Mouse (Mus musculus) heart, embryonic 12.5 days (tissue): ENCODE measurements around the gene Sfrp5. TPM values are rescaled to one million over a fixed set of nuclear protein-coding genes. Genes with fewer than 3 reads are reported as not detected.

Experiments
- ATAC-seq: fragments of 200-750 bp; cut with Nextera tagmentation; 2 replicates; pipeline ENCODE4 v1.8.0; 2017; ENCODE audit warnings: moderate TSS enrichment, moderate library complexity; ENCODE audit not compliant: insufficient number of reproducible peaks, low FRiP score
- H3K27ac ChIP-seq: fragments of 300-500 bp; sonication (generic); 2 replicates; pipeline ENCODE4 v1.5.1; 2016; ENCODE audit warnings: mild to moderate bottlenecking, moderate library complexity; ENCODE audit not compliant: poor library complexity, severe bottlenecking
- H3K27me3 ChIP-seq: fragments of 300-500 bp; sonication (generic); replicated peaks from 2 replicates; pipeline ENCODE4 v1.6.1; 2016; ENCODE audit warnings: mild to moderate bottlenecking, moderate library complexity
- H3K36me3 ChIP-seq: fragments of 300-500 bp; sonication (generic); 2 replicates; pipeline ENCODE4 v1.6.1; 2016; ENCODE audit warnings: mild to moderate bottlenecking, moderate library complexity
- H3K4me1 ChIP-seq: fragments of 300-500 bp; sonication (generic); replicated peaks from 2 replicates; pipeline ENCODE4 v1.6.1; 2016; ENCODE audit warnings: mild to moderate bottlenecking
- H3K4me2 ChIP-seq: fragments of 300-500 bp; sonication (generic); 2 replicates; pipeline ENCODE4 v1.6.1; 2016; ENCODE audit warnings: mild to moderate bottlenecking, moderate library complexity
- H3K4me3 ChIP-seq: fragments of 300-500 bp; sonication (generic); 2 replicates; pipeline ENCODE4 v1.5.1; 2016; ENCODE audit warnings: mild to moderate bottlenecking
- H3K9ac ChIP-seq: fragments of 300-500 bp; sonication (generic); 2 replicates; pipeline ENCODE4 v1.6.1; 2016; ENCODE audit warnings: mild to moderate bottlenecking, moderate library complexity
- H3K9me3 ChIP-seq: fragments of 300-500 bp; sonication (generic); replicated peaks from 2 replicates; pipeline ENCODE4 v1.6.1; 2016; ENCODE audit warnings: mild to moderate bottlenecking, moderate library complexity
- WGBS: fragments of 180-500 bp; shearing (Covaris S2); methylation state at CpG from one replicate; pipeline ENCODE4 v1.1.7; 2016; 5-methylcytosine and 5-hydroxymethylcytosine counted together
- polyA plus RNA-seq: library from polyadenylated mRNA; unstranded; fragments of >200 nt; fragmentation: Nextera tagmentation; extraction: Ambion mirVana; gene quantifications from 2 replicates; pipeline ENCODE4 v1.2.1, GENCODE M21; 2016

Sfrp5 gene
- polyA plus RNA-seq, 1 experiment from 2014 or later, result 5.4 TPM

- no peak for ATAC-seq
- Histone ChIP-seq H3K27me3 (peaks cover 10% of the 10 kb centered on the region; the same call in 1 of the 2 replicates), H3K27ac (no peak overlapping the region), H3K36me3 (no peaks in the 10 kb centered on the region), H3K9me3 (no peaks in the 10 kb centered on the region), H3K4me2 (no peak overlapping the region), H3K4me3 (no peak overlapping the region), H3K4me1 (no peaks in the 10 kb centered on the region), H3K9ac (no peak overlapping the region)
- 78% methylated on average over 17 of the region's 17 CpGs for WGBS
These were observed 27.6 kb upstream of the Sfrp5 start for GRCm38 (mm10) chr19:42229499-42230287.

GRCm38 (mm10) chr19:42226451-42226850, 24.4 kb upstream of the Sfrp5 start:
- ATAC-seq, result no peak
- WGBS, result 81% methylated on average over 10 of the region's 10 CpGs

GRCm38 (mm10) chr19:42217374-42217763, 15.3 kb upstream of the Sfrp5 start:
- no peak overlapping the region for H3K9ac ChIP-seq
- WGBS, result 16% methylated on average over 2 of the region's 2 CpGs
- H3K9me3 ChIP-seq, result 0 out of 2 replicates have a peak, but pooled peaks cover 3% of the 10 kb centered on the region
- ATAC-seq, result no peak
- no peaks in the 10 kb centered on the region for H3K4me1 ChIP-seq
- peaks cover 8% of the 10 kb centered on the region; the same call in 1 of the 2 replicates for H3K27me3 ChIP-seq
- H3K36me3 ChIP-seq, result no peaks in the 10 kb centered on the region
- H3K27ac ChIP-seq, result no peak overlapping the region
- no peak overlapping the region for H3K4me3 ChIP-seq
- no peak overlapping the region for H3K4me2 ChIP-seq

More at GRCm38 (mm10) chr19:42226451-42226850, 24.4 kb upstream of the Sfrp5 start:
- H3K27me3 ChIP-seq, result peaks cover 18% of the 10 kb centered on the region
- H3K9me3 ChIP-seq, result no peaks in the 10 kb centered on the region
- no peaks in the 10 kb centered on the region for H3K36me3 ChIP-seq
- H3K4me1 ChIP-seq, result no peaks in the 10 kb centered on the region
- H3K4me2 ChIP-seq, result no peak overlapping the region
- H3K4me3 ChIP-seq, result no peak overlapping the region
- no peak overlapping the region for H3K27ac ChIP-seq
- H3K9ac ChIP-seq, result no peak overlapping the region

GRCm38 (mm10) chr19:42216699-42217373, 14.8 kb upstream of the Sfrp5 start:
- Histone ChIP-seq H3K4me2 (no peak overlapping the region), H3K27ac (no peak overlapping the region), H3K4me3 (no peak overlapping the region), H3K9ac (no peak overlapping the region), H3K27me3 (peaks cover 8% of the 10 kb centered on the region; the same call in 1 of the 2 replicates), H3K9me3 (0 out of 2 replicates have a peak, but pooled peaks cover 3% of the 10 kb centered on the region), H3K36me3 (no peaks in the 10 kb centered on the region), H3K4me1 (peaks cover 4% of the 10 kb centered on the region)
- WGBS, result 67% methylated on average over 7 of the region's 7 CpGs
- ATAC-seq, result no peak

- 61% methylated on average over 2 of the region's 2 CpGs for WGBS
- peaks cover 20% of the 10 kb centered on the region; the same call in 1 of the 2 replicates for H3K27me3 ChIP-seq
- H3K4me3 ChIP-seq, result no peak overlapping the region
- ATAC-seq, result no peak
- no peak overlapping the region for H3K4me2 ChIP-seq
- H3K4me1 ChIP-seq, result peaks cover 6% of the 10 kb centered on the region
- no peaks in the 10 kb centered on the region for H3K9me3 ChIP-seq
- no peaks in the 10 kb centered on the region for H3K36me3 ChIP-seq
- no peak overlapping the region for H3K9ac ChIP-seq
- H3K27ac ChIP-seq, result no peak overlapping the region
These were observed 12.5 kb upstream of the Sfrp5 start for GRCm38 (mm10) chr19:42214601-42215000.

GRCm38 (mm10) chr19:42211936-42212335, 9.9 kb upstream of the Sfrp5 start:
- no peak overlapping the region for H3K9ac ChIP-seq
- no peaks in the 10 kb centered on the region for H3K9me3 ChIP-seq
- 17% methylated on average over 8 of the region's 8 CpGs for WGBS
- H3K36me3 ChIP-seq, result no peaks in the 10 kb centered on the region
- H3K27ac ChIP-seq, result no peak overlapping the region
- H3K4me1 ChIP-seq, result peaks cover 6% of the 10 kb centered on the region
- peaks cover 35% of the 10 kb centered on the region for H3K27me3 ChIP-seq
- H3K4me3 ChIP-seq, result no peak overlapping the region
- no peak for ATAC-seq
- no peak overlapping the region for H3K4me2 ChIP-seq

GRCm38 (mm10) chr19:42209976-42210375, 7.9 kb upstream of the Sfrp5 start:
- ATAC-seq, result no peak
- no peaks in the 10 kb centered on the region for H3K9me3 ChIP-seq
- 51% methylated on average over 6 of the region's 6 CpGs for WGBS
- H3K4me3 ChIP-seq, result no peak overlapping the region
- no peak overlapping the region for H3K27ac ChIP-seq
- peaks cover 6% of the 10 kb centered on the region for H3K4me1 ChIP-seq
- no peak overlapping the region for H3K9ac ChIP-seq
- H3K36me3 ChIP-seq, result no peaks in the 10 kb centered on the region
- H3K27me3 ChIP-seq, result peaks cover 37% of the 10 kb centered on the region
- H3K4me2 ChIP-seq, result no peak overlapping the region

- no peak overlapping the region for H3K4me3 ChIP-seq
- peaks cover 40% of the 10 kb centered on the region for H3K27me3 ChIP-seq
- 65% methylated on average over 7 of the region's 7 CpGs for WGBS
- no peak overlapping the region for H3K27ac ChIP-seq
- H3K9ac ChIP-seq, result no peak overlapping the region
- H3K4me2 ChIP-seq, result no peak overlapping the region
- no peaks in the 10 kb centered on the region for H3K9me3 ChIP-seq
- H3K4me1 ChIP-seq, result peaks cover 6% of the 10 kb centered on the region
- no peak for ATAC-seq
- H3K36me3 ChIP-seq, result no peaks in the 10 kb centered on the region
These were observed 7.4 kb upstream of the Sfrp5 start for GRCm38 (mm10) chr19:42209485-42209884.

GRCm38 (mm10) chr19:42205201-42205600, 3.1 kb upstream of the Sfrp5 start:
- Histone ChIP-seq H3K4me1 (peaks cover 15% of the 10 kb centered on the region), H3K36me3 (no peaks in the 10 kb centered on the region), H3K4me2 (no peak overlapping the region), H3K9ac (no peak overlapping the region), H3K27ac (no peak overlapping the region), H3K4me3 (no peak overlapping the region), H3K9me3 (no peaks in the 10 kb centered on the region), H3K27me3 (peaks cover 76% of the 10 kb centered on the region)
- 80% methylated on average over 8 of the region's 8 CpGs for WGBS
- no peak for ATAC-seq

- Histone ChIP-seq H3K4me3 (no peak overlapping the region), H3K27ac (no peak overlapping the region), H3K9ac (no peak overlapping the region), H3K9me3 (no peaks in the 10 kb centered on the region), H3K27me3 (peaks cover 76% of the 10 kb centered on the region), H3K36me3 (no peaks in the 10 kb centered on the region), H3K4me1 (peaks cover 15% of the 10 kb centered on the region), H3K4me2 (no peak overlapping the region)
- WGBS, result 68% methylated on average over 4 of the region's 4 CpGs
- ATAC-seq, result 0 out of 2 replicates have a peak, but pooled peaks have one; percentile 23
These were observed 2.3 kb upstream of the Sfrp5 start for GRCm38 (mm10) chr19:42204306-42204705.

- Histone ChIP-seq H3K36me3 (no peaks in the 10 kb centered on the region), H3K27me3 (peaks cover 85% of the 10 kb centered on the region), H3K9me3 (no peaks in the 10 kb centered on the region), H3K27ac (no peak overlapping the region), H3K9ac (no peak overlapping the region), H3K4me1 (peaks cover 15% of the 10 kb centered on the region), H3K4me3 (peak overlapping the region; percentile 39), H3K4me2 (peak overlapping the region; percentile 70)
- ATAC-seq, result no peak
- WGBS, result 27% methylated on average over 8 of the region's 8 CpGs
These were observed 415 bp upstream of the Sfrp5 start for GRCm38 (mm10) chr19:42202467-42202866.
